Mouse (Mus musculus) spleen, adult 2 months (tissue): ENCODE measurements at regions not wholly inside any gene's neighbourhood (a gene's known extent, or its start where the extent isn't known, plus 50 kb on each side); places are given as distances from the start of the nearest gene placed in this dataset.

Source experiments
- CTCF ChIP-seq: fragments of 200-500 bp; IDR thresholded peaks from 2 replicates; pipeline ENCODE4 v1.5.1; 2011; ENCODE audit warnings: mild to moderate bottlenecking, inconsistent platforms; ENCODE audit not compliant: insufficient read depth, insufficient read length, insufficient replicate concordance; ENCODE audit errors: extremely low read depth
- POLR2A ChIP-seq: fragments of 200-500 bp; IDR thresholded peaks from 2 replicates; pipeline ENCODE4 v1.6.1; 2011; ENCODE audit warnings: low read depth, low read length, inconsistent platforms

DNA sequence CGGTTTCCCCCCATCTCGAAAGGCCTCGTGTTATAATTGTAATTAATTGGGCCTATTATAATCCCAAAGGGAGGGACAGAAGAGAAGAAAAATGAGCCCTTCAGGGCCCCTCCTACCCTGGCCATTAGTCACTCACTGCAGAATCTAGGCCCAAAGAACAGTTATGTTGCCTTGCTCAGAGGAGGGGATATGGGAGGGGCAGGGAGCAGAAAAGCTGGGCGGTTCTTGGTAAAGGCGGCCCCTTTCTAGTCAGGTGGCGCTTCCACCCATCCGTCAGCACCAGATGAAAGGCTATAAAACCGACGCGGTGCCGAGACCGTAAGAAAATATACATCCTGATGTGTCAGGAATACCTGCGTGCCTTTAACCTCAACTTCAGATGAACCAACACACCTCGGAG lies 350.9 kb upstream of the Zfp703 start:
- TF ChIP-seq POLR2A = no peak
- TF ChIP-seq CTCF = no peak
